Mouse (Mus musculus) thymus, postnatal 10 days (tissue): ENCODE measurements around the gene Rel.
"Not testable (repeated sequence)": the region's sequence is repeated elsewhere in the genome, so short reads cannot be mapped to it uniquely, and the experiment has no call there.

Experiments
- DNase-seq, 2 experiments: peaks; one replicate each; pipeline ENCODE4 v3.0.0; 2021; ENCODE audit warnings: low spot score in 2 of 2

Gene Rel

GRCm38 (mm10) chr11:23770760-23771506 lies at the start of gene Rel:
Rel (minus strand) TSS chr11:23770970.
- peak; percentile 80 to 87 for DNase-seq

GRCm38 (mm10) chr11:23818745-23819144 lies 48.0 kb upstream of the Rel start:
- DNase-seq = no peak

GRCm38 (mm10) chr11:23810741-23811140 lies 40.0 kb upstream of the Rel start:
- no peak for DNase-seq

GRCm38 (mm10) chr11:23805716-23806115 lies 34.9 kb upstream of the Rel start:
- DNase-seq = no peak

- no peak for DNase-seq
Measured at GRCm38 (mm10) chr11:23803136-23803535, 32.4 kb upstream of the Rel start.

DNA sequence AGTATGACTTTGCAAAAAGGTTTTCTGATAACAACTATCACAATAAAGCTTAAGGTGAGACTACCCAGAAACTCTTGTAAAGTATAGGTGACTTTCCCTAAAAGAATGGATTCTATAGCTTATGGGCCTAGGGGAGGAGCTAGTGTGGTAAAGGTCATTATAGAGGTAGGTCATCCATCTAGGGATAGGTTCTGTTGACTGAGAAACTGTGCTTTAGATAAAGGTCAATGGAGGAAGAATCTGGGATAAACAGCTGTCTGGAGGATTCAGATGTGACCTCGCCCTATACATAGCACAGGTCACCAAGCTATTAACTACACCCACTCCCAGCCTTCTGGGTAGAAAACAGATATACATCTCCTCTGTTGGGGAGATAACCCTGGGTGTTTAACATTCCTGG lies 31.5 kb upstream of the Rel start:
- DNase-seq = no peak

- DNase-seq = no peak
Measured at GRCm38 (mm10) chr11:23801851-23802250, 31.1 kb upstream of the Rel start.

DNA sequence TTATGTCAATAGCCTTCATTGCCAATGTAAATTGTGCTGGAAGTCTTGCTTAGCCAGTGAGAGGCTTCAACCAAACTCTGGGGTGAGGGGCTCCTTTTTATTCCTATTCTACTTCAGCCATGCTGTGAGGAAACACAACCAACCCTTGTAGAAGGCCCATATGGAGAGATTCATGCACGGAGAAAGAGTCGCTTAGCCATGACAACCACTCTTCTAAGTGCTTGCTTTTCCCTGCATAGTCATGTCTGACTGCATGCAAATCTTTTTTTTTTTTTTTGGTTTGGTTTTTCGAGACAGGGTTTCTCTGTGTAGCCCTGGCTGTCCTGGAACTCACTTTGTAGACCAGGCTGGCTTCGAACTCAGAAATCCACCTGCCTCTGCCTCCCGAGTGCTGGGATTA lies 12.9 kb upstream of the Rel start:
- DNase-seq = not testable (repeated sequence)

- DNase-seq = no peak
Measured at GRCm38 (mm10) chr11:23783085-23783484, 12.3 kb upstream of the Rel start.

- no peak for DNase-seq
Measured at GRCm38 (mm10) chr11:23782038-23782437, 11.3 kb upstream of the Rel start.

DNA sequence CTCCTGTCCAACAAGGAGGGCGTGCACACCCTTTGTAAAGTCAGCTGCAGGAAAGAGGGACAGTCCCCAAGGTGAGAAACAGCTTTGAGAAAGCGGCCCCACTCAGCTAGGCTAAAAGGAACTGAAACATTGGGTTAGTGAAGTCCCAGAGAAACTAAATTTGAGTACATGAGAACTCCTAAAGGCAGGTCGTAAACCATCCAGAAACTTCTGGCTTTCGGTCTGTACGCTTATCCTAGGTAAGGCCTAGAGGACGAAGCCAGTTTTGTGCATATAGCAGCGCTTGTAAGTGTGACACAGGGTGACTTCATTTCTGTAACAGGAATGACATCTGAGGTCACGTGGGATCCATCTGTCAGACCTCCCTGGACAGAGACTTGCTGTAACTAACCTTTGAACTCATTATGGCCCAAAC lies 8.0 kb upstream of the Rel start:
- DNase-seq = no peak

DNA sequence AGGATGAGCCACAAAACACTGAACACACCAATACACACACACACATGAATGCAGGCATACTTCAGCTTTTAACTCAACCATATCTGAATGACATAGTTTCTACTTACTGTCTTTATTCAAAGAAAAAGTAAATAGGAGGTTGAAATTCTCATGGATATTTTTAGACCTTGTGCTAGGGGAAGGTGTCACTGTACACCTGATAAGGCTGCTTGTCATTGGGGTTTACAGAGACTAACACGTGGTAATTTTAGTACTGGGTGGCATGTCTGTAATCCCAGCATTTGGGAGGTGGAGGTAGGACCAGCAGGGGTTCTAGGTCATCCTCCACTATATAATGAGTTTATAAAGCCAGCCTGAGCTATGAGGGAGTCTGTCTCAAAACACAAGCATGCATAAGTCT lies 1.7 kb upstream of the Rel start:
- no peak for DNase-seq

DNA sequence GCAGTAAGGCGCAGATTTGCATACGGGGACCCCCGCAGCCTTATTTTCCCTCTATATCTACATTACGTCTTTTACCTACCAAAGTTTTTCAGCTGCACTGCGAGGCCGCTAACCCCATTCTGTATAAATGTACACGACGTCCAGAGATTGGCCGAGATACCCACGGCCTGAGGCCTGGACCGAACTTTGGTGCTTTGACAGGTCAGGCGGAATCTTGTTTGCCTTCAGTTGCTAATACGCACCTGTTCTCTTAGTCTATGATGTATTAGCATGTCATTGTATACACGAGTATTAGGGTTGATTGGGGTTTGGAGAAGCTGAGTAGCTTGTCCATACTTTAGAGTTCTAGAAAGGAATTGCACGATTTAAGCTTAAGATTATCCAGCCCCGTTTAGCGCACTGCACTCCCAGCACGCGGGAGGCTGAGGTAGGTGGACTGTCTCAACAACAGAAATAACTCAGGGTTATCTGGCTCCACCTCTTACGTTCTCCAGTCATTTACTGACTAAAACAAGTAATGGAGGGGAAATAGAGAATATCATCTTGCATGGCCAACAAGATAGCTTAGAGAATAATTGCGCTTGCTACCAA lies 832 bp upstream of the Rel start:
- DNase-seq = no peak

- no peak for DNase-seq
Measured at GRCm38 (mm10) chr11:23770510-23770759, 335 bp downstream of the Rel start.

GRCm38 (mm10) chr11:23769686-23770509 lies 872 bp downstream of the Rel start:
- peak; percentile 12 to 22 for DNase-seq

GRCm38 (mm10) chr11:23769033-23769432 lies 1.7 kb downstream of the Rel start:
- no peak for DNase-seq

GRCm38 (mm10) chr11:23767928-23768327 lies 2.8 kb downstream of the Rel start:
- DNase-seq = no peak

GRCm38 (mm10) chr11:23767369-23767768 lies 3.4 kb downstream of the Rel start:
- DNase-seq = not testable (repeated sequence)

DNA sequence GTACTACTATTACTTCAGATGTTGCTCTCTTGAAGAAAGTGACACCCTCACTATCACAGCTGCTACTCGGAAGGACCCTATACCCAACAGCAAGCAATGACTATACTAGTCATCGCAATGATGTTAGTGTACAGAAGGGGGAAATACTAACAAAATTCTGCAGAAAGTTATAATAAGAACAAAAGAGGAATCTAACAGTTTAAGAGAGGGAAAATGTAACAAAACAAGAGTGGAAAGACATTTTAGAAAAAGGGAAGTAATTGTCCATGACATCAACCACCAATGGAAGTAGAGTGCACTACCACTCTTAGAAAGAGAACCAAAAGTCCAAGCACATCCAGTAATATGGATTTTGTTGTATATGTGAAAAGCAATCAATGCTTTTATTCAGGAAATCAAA lies 8.1 kb downstream of the Rel start:
- no peak for DNase-seq

GRCm38 (mm10) chr11:23758218-23758617 lies 12.6 kb downstream of the Rel start:
- DNase-seq = no peak

DNA sequence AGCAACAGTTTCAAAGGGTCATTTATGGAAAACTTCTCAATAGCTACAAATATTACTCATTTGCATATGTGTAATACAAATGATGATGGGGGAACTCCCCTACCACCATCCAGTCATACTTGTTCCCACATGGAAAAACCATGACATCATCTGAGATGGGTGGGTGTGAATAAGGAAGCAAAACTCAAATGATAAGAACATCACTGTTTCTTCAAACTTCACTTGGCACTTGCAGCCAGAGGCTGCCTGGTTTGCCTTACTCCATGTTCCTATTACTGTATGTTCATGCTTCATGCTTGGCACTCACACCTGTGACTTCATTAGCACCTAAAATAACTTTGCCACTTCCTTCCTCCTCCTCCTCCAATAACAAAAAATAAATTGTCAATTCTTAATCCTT lies 16.4 kb downstream of the Rel start:
- DNase-seq = no peak

DNA sequence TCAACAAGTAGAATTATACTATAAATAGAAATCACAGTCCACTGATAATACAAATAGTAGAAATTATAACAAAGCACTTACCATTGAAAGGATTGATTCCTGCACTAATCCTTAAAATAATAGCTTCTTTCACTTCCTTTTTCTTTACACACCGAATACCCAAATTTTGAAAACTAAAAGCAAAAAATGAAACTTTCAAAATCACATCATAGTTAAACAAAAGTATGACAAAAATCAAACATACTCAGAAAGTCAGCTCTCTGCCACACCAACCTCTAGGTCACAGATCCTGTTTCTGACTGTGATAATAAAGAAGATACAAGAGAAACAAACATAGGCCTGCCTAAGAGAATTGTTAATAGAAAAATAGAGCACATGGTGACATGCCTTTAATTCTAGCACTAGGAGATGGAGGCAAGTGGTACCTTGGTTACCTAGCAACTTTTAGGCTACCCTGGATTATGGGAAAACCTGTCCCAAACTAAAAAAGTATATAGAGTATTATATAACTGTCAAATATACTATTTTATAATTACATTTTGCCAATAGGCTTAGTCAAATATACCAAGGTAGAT lies 17.5 kb downstream of the Rel start:
- DNase-seq = no peak

GRCm38 (mm10) chr11:23746102-23746501 lies 24.7 kb downstream of the Rel start:
- no peak for DNase-seq
